Mouse (Mus musculus) hindbrain, postnatal 0 days (tissue): ENCODE results near the gene Acacb. TPM values are rescaled to one million over a fixed set of nuclear protein-coding genes. Genes with fewer than 3 reads are reported as not detected.

ENCODE experiments used
- ATAC-seq: fragments of 200-750 bp; cut with Nextera tagmentation; 2 replicates; pipeline ENCODE4 v1.8.0; 2017; ENCODE audit warnings: mild to moderate bottlenecking, moderate TSS enrichment, moderate library complexity
- DNase-seq: peaks from one replicate; pipeline ENCODE4 v3.0.0-alpha.2; 2015; ENCODE audit warnings: low spot score
- H3K27ac ChIP-seq: fragments of 300-500 bp; sonication (generic); 2 replicates; pipeline ENCODE4 v1.5.1; 2014; ENCODE audit warnings: mild to moderate bottlenecking
- H3K27me3 ChIP-seq: fragments of 300-500 bp; sonication (generic); 2 replicates; pipeline ENCODE4 v1.6.1; 2014; ENCODE audit warnings: low read length, mixed read lengths; ENCODE audit not compliant: insufficient read depth
- H3K36me3 ChIP-seq: fragments of 300-500 bp; sonication (generic); 2 replicates; pipeline ENCODE4 v1.6.1; 2014; ENCODE audit warnings: low read length, mixed read lengths; ENCODE audit not compliant: insufficient read depth
- H3K4me1 ChIP-seq: fragments of 300-500 bp; sonication (generic); 2 replicates; pipeline ENCODE4 v1.6.1; 2014; ENCODE audit warnings: antibody characterized with exemption, low read length, mixed read lengths; ENCODE audit not compliant: insufficient read depth
- H3K4me2 ChIP-seq: fragments of 300-500 bp; sonication (generic); 2 replicates; pipeline ENCODE4 v1.6.1; 2014; ENCODE audit warnings: low read depth, mild to moderate bottlenecking, low read length, moderate library complexity, mixed read lengths
- H3K4me3 ChIP-seq: fragments of 300-500 bp; sonication (generic); 2 replicates; pipeline ENCODE4 v1.5.1; 2014; ENCODE audit warnings: low read length
- H3K9ac ChIP-seq: fragments of 300-500 bp; sonication (generic); replicated peaks from 2 replicates; pipeline ENCODE4 v1.6.1; 2014; ENCODE audit warnings: mild to moderate bottlenecking, low read length, moderate library complexity, mixed read lengths
- H3K9me3 ChIP-seq: fragments of 300-500 bp; sonication (generic); 2 replicates; pipeline ENCODE4 v1.6.1; 2016; ENCODE audit warnings: low read length, mixed read lengths
- CTCF ChIP-seq: IDR thresholded peaks from 2 replicates; pipeline ENCODE4 v1.5.1; 2016; ENCODE audit warnings: antibody characterized with exemption, control low read depth, low read depth
- WGBS: fragments of 180-500 bp; shearing (Covaris S2); extraction: QIAGEN DNeasy Blood & Tissue Kit; methylation state at CpG from one replicate; pipeline ENCODE4 v1.1.7; 2014; 5-methylcytosine and 5-hydroxymethylcytosine counted together
- polyA plus RNA-seq: library from polyadenylated mRNA; unstranded; fragments of >200 nt; fragmentation: Nextera tagmentation; extraction: Ambion mirVana; gene quantifications from 2 replicates; pipeline ENCODE4 v1.2.1, GENCODE M21; 2015
- total RNA-seq: library from RNA; depleted of rRNA; stranded (reverse); fragments of >200 nt; gene quantifications from 2 replicates; pipeline ENCODE4 v1.2.3, GENCODE M21; 2014; rRNA removed

Gene Acacb
- 3.4 and 7.0 TPM in 2 replicates for total RNA-seq
- polyA plus RNA-seq, result 5.1 and 6.1 TPM in 2 replicates

DNA sequence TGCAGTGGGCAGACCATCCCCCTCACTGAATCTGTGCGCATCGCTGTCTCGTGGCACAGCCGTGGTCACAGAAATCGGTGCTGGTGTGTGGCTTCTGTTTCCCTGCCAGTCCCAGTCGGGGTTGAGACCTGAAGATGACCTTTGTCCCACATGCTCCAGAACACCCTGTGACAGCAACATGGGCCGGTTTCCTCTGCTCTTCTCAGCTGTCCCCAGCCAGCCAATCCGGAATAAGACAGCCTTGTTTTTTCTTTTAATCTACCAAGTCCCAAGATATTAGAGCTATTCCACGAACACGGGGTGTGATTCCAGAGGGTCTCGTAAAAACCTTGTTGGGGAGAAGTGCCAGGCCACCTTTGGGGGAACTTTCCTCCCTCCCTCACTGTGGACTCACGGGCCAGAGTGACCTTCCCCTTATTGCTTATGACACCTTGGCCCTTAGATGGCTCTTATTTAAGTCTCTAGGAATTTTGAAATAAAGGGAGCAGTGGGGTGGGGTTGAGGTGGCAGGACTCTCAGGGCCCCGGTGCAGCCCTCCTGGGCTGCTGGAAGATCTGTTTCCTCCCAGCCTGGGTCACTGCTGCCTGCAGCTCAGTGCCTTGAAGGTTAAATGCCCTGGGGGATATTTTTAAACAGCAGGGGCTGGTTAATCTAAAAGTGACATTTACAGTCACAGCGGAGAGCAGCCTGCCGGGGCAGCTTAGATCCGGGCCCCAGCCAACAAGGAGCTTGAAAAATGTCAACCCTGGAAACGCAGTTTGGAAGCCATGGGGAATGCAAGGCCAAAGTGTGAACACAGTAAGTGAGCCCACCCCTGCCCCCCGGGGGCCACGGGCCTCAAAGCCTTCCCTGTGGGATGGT is at the start of gene Acacb:
TSS of gene Acacb (plus strand) at position 508 of the 861 bp plus-strand sequence.
- no peaks in the 10 kb centered on the region for H3K4me1 ChIP-seq
- no peak within 1 kb of the TSS for H3K4me3 ChIP-seq
- H3K27me3 ChIP-seq, result no peaks in the 10 kb centered on the region
- ATAC-seq (no peak), DNase-seq (no peak)
- no peak within 1 kb of the TSS for H3K4me2 ChIP-seq
- 46% methylated on average over 19 of the region's 19 CpGs for WGBS
- no peak within 1 kb of the TSS for H3K9ac ChIP-seq
- no peaks in the 10 kb centered on the region for H3K36me3 ChIP-seq
- TF ChIP-seq CTCF, result no peak
- no peak within 1 kb of the TSS for H3K27ac ChIP-seq
- H3K9me3 ChIP-seq, result no peaks in the 10 kb centered on the region

GRCm38 (mm10) chr5:114099709-114100389 is 46.5 kb upstream of the Acacb start:
- TF ChIP-seq CTCF, result no peak
- H3K36me3 ChIP-seq, result 0 out of 2 replicates have a peak, but pooled peaks cover 2% of the 10 kb centered on the region
- no peaks in the 10 kb centered on the region for H3K27me3 ChIP-seq
- H3K27ac ChIP-seq, result peak overlapping the region; percentile 74; the same call in 1 of the 2 replicates
- H3K4me2 ChIP-seq, result peak overlapping the region; percentile 94
- DNase-seq (peak; percentile 97), ATAC-seq (peak; percentile 94)
- H3K9me3 ChIP-seq, result no peaks in the 10 kb centered on the region
- peak overlapping the region; percentile 89 for H3K9ac ChIP-seq
- 8% methylated on average over 36 of the region's 37 CpGs for WGBS
- peaks cover 12% of the 10 kb centered on the region for H3K4me1 ChIP-seq
- peak overlapping the region; percentile 75 for H3K4me3 ChIP-seq

DNA sequence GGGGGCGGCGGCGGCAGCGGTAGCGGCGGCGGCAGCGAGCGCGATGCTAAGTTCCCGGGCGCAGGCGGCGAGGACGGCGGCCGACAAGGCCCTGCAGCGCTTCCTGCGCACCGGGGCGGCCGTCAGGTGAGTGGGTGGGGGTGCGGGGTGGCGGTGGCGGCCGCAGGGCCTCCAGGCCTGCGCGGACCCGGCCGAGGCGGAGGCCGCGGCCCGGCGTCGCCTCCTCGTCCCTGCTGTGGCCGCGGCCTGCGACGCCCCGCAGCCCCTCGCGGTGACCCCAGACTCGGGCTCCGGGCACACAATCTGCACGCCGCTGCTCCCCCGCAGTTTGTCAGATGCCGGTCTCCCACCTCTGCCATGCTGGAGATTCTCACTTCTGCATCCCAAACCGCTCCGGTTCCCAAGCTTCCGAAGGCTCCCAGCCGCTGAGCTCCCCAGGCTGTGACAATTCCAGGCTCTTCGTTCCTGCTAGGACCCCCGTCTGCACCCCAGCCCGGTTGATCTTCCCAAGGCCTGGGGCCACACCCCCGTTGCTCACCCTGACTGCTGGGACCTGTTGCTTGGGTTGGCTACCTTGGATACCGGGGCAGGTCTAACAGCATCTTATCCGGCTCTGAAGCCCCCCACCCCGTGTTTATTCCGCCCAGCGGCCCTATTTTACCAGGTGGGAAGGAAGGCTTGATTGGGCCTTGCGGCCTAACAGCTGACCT is 45.8 kb upstream of the Acacb start:
- TF ChIP-seq CTCF, result no peak
- Histone ChIP-seq H3K9me3 (no peaks in the 10 kb centered on the region), H3K27ac (peak overlapping the region; percentile 74; the same call in 1 of the 2 replicates), H3K36me3 (peaks cover 9% of the 10 kb centered on the region), H3K4me1 (peaks cover 12% of the 10 kb centered on the region), H3K4me3 (peak overlapping the region; percentile 75), H3K9ac (peak overlapping the region; percentile 89), H3K27me3 (no peaks in the 10 kb centered on the region), H3K4me2 (peak overlapping the region; percentile 94)
- WGBS, result 4% methylated on average over 56 of the region's 64 CpGs
- DNase-seq (no peak), ATAC-seq (peak; percentile 64)

- Histone ChIP-seq H3K4me3 (no peak overlapping the region), H3K9me3 (no peaks in the 10 kb centered on the region), H3K27me3 (no peaks in the 10 kb centered on the region), H3K4me2 (no peak overlapping the region), H3K9ac (no peak overlapping the region), H3K4me1 (peaks cover 12% of the 10 kb centered on the region), H3K27ac (no peak overlapping the region), H3K36me3 (peaks cover 18% of the 10 kb centered on the region)
- DNase-seq, result no peak
- WGBS, result 75% methylated on average over 4 of the region's 4 CpGs
- no peak for ATAC-seq
- TF ChIP-seq CTCF, result no peak
These were observed 44.5 kb upstream of the Acacb start for GRCm38 (mm10) chr5:114101873-114102272.

GRCm38 (mm10) chr5:114102807-114103206 is 43.5 kb upstream of the Acacb start:
- Histone ChIP-seq H3K27ac (no peak overlapping the region), H3K27me3 (no peaks in the 10 kb centered on the region), H3K4me3 (no peak overlapping the region), H3K9ac (no peak overlapping the region), H3K36me3 (peaks cover 18% of the 10 kb centered on the region), H3K4me1 (peaks cover 12% of the 10 kb centered on the region), H3K9me3 (no peaks in the 10 kb centered on the region), H3K4me2 (no peak overlapping the region)
- no peak for TF ChIP-seq CTCF
- DNase-seq, result no peak
- ATAC-seq, result no peak
- WGBS, result 75% methylated on average over 1 of the region's 1 CpGs

DNA sequence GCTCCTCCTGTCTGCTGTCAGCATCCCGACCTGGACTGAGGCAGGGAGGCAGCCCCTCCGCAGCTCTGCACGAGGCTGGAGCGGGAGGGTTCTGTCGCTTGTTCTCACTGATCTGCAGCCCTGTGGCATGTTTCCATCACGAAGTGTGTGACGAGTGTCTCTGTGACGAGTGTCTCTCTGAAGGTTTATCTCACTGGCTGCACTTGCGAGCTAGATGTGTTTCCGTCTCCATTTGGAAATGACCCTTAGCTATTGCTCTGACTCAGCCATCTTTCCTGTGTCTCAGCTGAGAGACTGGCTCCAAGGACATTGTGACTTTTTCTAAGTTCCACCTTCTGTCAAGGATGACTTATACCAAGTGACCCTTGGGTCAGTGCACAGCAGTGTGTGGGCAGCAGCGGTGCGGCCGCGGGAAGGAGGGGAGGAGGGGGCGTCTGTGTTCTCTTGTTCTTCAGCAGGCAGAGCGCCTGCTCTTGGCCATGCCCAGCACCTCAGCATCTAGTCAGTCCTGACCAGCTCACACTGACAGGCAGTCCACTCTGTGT is 39.9 kb upstream of the Acacb start:
- TF ChIP-seq CTCF, result no peak
- H3K4me3 ChIP-seq, result no peak overlapping the region
- no peak for DNase-seq
- H3K9ac ChIP-seq, result no peak overlapping the region
- H3K9me3 ChIP-seq, result no peaks in the 10 kb centered on the region
- H3K27me3 ChIP-seq, result no peaks in the 10 kb centered on the region
- H3K36me3 ChIP-seq, result peaks cover 51% of the 10 kb centered on the region
- no peak for ATAC-seq
- no peaks in the 10 kb centered on the region; the same call in 1 of the 2 replicates for H3K4me1 ChIP-seq
- H3K27ac ChIP-seq, result no peak overlapping the region
- WGBS, result 87% methylated on average over 16 of the region's 16 CpGs
- no peak overlapping the region for H3K4me2 ChIP-seq
